Mouse (Mus musculus) hindbrain, embryonic 11.5 days (tissue): ENCODE results near the gene Igf2bp3. TPM values are rescaled to one million over a fixed set of nuclear protein-coding genes. Genes with fewer than 3 reads are reported as not detected.
A peak's percentile ranks its signal among the peaks of the same experiment; 100 is the strongest.

Source experiments
- ATAC-seq: fragments of 200-750 bp; cut with Nextera tagmentation; 2 replicates; pipeline ENCODE4 v1.8.0; 2017; ENCODE audit warnings: mild to moderate bottlenecking, moderate TSS enrichment, moderate library complexity; ENCODE audit not compliant: low FRiP score
- DNase-seq: peaks from one replicate; pipeline ENCODE4 v3.0.0-alpha.2; 2015; ENCODE audit warnings: low spot score
- H3K27ac ChIP-seq: fragments of 300-500 bp; sonication (generic); 2 replicates; pipeline ENCODE4 v1.5.1; 2014; ENCODE audit warnings: mild to moderate bottlenecking, low read depth, low read length
- H3K27me3 ChIP-seq: fragments of 300-500 bp; sonication (generic); 2 replicates; pipeline ENCODE4 v1.6.1; 2014; ENCODE audit warnings: mild to moderate bottlenecking, low read length, moderate library complexity, mixed read lengths; ENCODE audit not compliant: control insufficient read depth, insufficient read depth
- H3K36me3 ChIP-seq: fragments of 300-500 bp; sonication (generic); 2 replicates; pipeline ENCODE4 v1.6.1; 2014; ENCODE audit warnings: mild to moderate bottlenecking, low read length, moderate library complexity, mixed read lengths; ENCODE audit not compliant: control insufficient read depth, insufficient read depth
- H3K4me1 ChIP-seq: fragments of 300-500 bp; sonication (generic); replicated peaks from 2 replicates; pipeline ENCODE4 v1.6.1; 2014; ENCODE audit warnings: low read length, mixed read lengths; ENCODE audit not compliant: control insufficient read depth, insufficient read depth
- H3K4me2 ChIP-seq: fragments of 300-500 bp; sonication (generic); replicated peaks from 2 replicates; pipeline ENCODE4 v1.6.1; 2014; ENCODE audit warnings: mild to moderate bottlenecking, low read depth, low read length
- H3K4me3 ChIP-seq: fragments of 300-500 bp; sonication (generic); 2 replicates; pipeline ENCODE4 v1.5.1; 2014; ENCODE audit warnings: low read depth, low read length
- H3K9ac ChIP-seq: fragments of 300-500 bp; sonication (generic); 2 replicates; pipeline ENCODE4 v1.6.1; 2014; ENCODE audit warnings: low read depth, low read length
- H3K9me3 ChIP-seq: fragments of 300-500 bp; sonication (generic); 2 replicates; pipeline ENCODE4 v1.6.1; 2016; ENCODE audit warnings: low read length; ENCODE audit not compliant: control insufficient read depth
- WGBS: fragments of 180-500 bp; shearing (Covaris S2); extraction: QIAGEN DNeasy Blood & Tissue Kit; methylation state at CpG from one replicate; pipeline ENCODE4 v1.1.7; 2014; 5-methylcytosine and 5-hydroxymethylcytosine counted together
- polyA plus RNA-seq: library from polyadenylated mRNA; unstranded; fragments of >200 nt; fragmentation: Nextera tagmentation; extraction: Ambion mirVana; gene quantifications from 2 replicates; pipeline ENCODE4 v1.2.1, GENCODE M21; 2014

Gene Igf2bp3
- polyA plus RNA-seq, 1 experiment from 2014 or later: 133 TPM

DNA sequence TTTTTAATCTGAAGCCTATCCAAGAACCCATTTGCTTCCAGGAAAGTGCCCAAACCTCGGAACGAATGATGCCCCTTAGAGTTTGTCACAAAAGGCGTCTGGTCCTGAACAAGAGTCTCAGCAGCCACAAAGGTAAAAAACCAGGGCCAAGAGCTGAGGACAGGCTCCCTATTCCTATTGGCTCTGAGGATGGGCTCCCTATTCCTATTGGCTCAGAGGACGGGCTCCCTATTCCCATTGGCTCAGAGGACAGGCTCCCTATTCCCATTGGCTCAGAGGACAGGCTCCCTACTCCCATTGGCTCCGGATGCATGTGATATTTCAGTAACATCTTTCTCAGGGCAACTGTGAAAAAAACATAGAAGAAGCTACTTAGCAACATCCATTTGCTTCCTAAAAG is 5.8 kb downstream of the Igf2bp3 start:
- H3K9me3 ChIP-seq: no peaks in the 10 kb centered on the region
- peak; percentile 39 for DNase-seq
- no peak overlapping the region for H3K4me2 ChIP-seq
- H3K4me3 ChIP-seq: no peak overlapping the region
- no peak overlapping the region for H3K27ac ChIP-seq
- H3K27me3 ChIP-seq: no peaks in the 10 kb centered on the region
- no peak overlapping the region for H3K9ac ChIP-seq
- ATAC-seq: peak; percentile 43; the same call in 1 of the 2 replicates
- H3K4me1 ChIP-seq: peaks cover 10% of the 10 kb centered on the region; the same call in 1 of the 2 replicates
- no peaks in the 10 kb centered on the region for H3K36me3 ChIP-seq
- WGBS: 87% methylated on average over 5 of the region's 5 CpGs

DNA sequence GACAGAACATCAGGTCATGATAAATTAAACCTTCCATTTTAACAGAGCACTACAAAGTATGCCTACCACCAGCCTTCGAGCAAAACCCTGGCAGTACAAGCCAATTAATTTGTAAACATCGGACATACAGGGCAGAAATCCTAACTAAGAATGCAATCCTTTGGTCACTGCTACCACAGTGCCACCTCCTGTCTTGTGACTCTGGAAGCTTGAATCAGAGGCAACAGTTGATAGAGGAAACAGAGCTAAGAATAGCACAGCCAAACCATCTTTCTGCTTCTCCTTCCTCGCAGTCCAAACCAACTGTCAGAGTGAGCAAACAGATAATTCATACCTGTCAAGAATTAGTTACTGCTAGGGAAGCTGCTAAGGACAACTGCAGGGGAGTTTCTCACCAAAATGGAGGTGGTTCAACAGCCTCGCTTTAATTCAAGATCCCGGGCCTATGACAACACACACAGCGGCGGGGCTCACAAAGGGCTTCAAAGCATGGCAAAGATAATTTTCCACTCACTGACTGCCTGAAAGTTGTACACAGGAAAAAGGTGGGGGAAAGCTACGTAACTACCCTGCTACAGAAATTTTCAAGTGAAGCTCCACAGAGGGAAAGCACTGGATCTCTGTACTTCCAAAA is 6.3 kb downstream of the Igf2bp3 start:
- Histone ChIP-seq H3K4me1 (peaks cover 10% of the 10 kb centered on the region; the same call in 1 of the 2 replicates), H3K9me3 (no peaks in the 10 kb centered on the region), H3K9ac (no peak overlapping the region), H3K4me2 (no peak overlapping the region), H3K4me3 (no peak overlapping the region), H3K27ac (no peak overlapping the region), H3K36me3 (no peaks in the 10 kb centered on the region), H3K27me3 (no peaks in the 10 kb centered on the region)
- WGBS: 88% methylated on average over 8 of the region's 8 CpGs
- ATAC-seq (no peak), DNase-seq (no peak)

DNA sequence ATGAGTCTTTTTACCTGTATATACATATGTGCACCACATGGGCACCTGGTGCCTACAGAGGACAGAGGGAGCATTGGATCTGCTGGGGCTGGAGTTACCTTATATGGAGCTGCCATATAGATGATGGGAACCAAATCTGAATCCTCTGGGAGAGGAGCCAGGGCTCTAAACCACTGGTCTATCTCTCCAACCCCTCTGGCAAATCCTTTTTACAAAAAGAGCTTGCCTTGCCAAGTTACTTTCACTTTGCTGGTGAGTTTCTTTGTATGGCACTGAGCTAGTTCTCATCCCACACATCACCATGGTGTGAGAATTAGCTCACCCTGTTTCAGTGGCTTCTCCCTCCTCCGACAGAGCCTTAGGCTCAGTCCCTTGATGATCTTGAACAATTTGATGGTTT is 8.3 kb downstream of the Igf2bp3 start:
- H3K4me3 ChIP-seq: no peak overlapping the region
- no peak overlapping the region for H3K27ac ChIP-seq
- no peaks in the 10 kb centered on the region for H3K27me3 ChIP-seq
- WGBS: 93% methylated on average over 1 of the region's 1 CpGs
- H3K36me3 ChIP-seq: no peaks in the 10 kb centered on the region
- no peak overlapping the region for H3K9ac ChIP-seq
- H3K4me1 ChIP-seq: peaks cover 7% of the 10 kb centered on the region; the same call in 1 of the 2 replicates
- DNase-seq: no peak
- no peaks in the 10 kb centered on the region for H3K9me3 ChIP-seq
- no peak overlapping the region for H3K4me2 ChIP-seq
- no peak for ATAC-seq

DNA sequence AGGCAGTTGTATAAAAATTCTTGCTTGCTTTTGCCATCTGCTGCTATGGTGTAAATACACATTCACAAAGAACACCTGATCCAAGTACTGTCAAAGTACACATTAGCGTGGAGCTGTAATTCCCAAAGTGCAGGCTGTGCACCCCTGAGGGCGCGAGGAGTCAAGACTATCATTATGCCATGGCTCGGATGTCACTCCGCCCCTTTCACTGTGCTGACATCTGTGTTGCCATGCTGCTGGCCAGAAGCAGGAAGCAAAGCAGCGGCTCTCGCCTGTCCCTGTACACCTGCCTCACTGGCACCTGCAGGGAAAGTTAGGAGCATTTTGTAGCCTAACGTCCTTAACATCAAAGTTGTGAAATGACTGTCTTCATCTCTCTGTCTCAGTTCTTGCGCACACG is 19.6 kb downstream of the Igf2bp3 start:
- Histone ChIP-seq H3K36me3 (0 out of 2 replicates have a peak, but pooled peaks cover 2% of the 10 kb centered on the region), H3K4me1 (0 out of 2 replicates have a peak, but pooled peaks cover 2% of the 10 kb centered on the region), H3K4me3 (no peak overlapping the region), H3K27me3 (no peaks in the 10 kb centered on the region), H3K4me2 (no peak overlapping the region), H3K27ac (no peak overlapping the region), H3K9ac (no peak overlapping the region), H3K9me3 (no peaks in the 10 kb centered on the region)
- ATAC-seq (no peak), DNase-seq (no peak)
- WGBS: 83% methylated on average over 10 of the region's 10 CpGs

DNA sequence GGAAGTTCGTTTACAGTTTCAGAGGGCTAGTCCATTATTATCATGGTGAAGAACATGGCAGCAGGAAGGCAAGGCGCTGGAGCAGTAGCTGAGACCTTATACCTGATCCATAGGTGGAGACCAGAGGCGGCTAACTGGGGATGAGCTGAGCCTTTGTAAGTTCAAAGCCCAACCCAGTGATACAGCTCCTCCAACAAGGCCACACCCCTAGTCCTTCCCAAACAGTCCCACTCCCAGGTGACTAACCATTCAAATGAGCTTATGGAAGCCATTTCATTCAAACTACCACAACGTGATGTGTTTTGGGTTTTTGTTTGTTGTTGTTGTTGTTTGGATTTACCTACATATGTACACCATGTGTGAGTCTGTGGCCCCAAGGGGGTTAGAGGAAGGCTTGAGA is 20.2 kb downstream of the Igf2bp3 start:
- Histone ChIP-seq H3K4me3 (no peak overlapping the region), H3K4me1 (0 out of 2 replicates have a peak, but pooled peaks cover 2% of the 10 kb centered on the region), H3K9ac (no peak overlapping the region), H3K27ac (no peak overlapping the region), H3K4me2 (no peak overlapping the region), H3K36me3 (0 out of 2 replicates have a peak, but pooled peaks cover 2% of the 10 kb centered on the region), H3K9me3 (no peaks in the 10 kb centered on the region), H3K27me3 (no peaks in the 10 kb centered on the region)
- no peak for ATAC-seq
- WGBS: 97% methylated on average over 4 of the region's 4 CpGs
- no peak for DNase-seq

DNA sequence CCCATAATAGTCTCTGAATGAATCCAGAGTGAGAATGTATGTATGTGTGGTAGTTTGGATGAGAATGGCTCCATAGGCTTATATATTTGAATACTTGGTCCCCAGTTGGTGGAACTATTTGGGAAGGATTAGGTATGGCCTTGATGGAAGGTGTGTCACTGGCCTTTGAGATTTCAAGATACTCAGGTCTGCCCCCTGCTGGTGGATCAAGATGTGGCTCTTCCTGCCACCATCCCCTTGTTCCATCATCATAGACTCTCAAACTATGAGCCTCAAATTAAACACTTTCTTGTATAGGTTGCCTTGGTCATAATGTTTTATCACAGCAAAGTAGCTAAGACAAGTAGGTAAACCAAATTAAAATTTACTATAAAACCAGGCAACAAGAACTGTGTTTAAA is 25.4 kb downstream of the Igf2bp3 start:
- Histone ChIP-seq H3K4me1 (no peaks in the 10 kb centered on the region), H3K9me3 (no peaks in the 10 kb centered on the region), H3K9ac (no peak overlapping the region), H3K4me2 (no peak overlapping the region), H3K27ac (no peak overlapping the region), H3K36me3 (0 out of 2 replicates have a peak, but pooled peaks cover 2% of the 10 kb centered on the region), H3K27me3 (no peaks in the 10 kb centered on the region), H3K4me3 (no peak overlapping the region)
- no peak for ATAC-seq
- no peak for DNase-seq

DNA sequence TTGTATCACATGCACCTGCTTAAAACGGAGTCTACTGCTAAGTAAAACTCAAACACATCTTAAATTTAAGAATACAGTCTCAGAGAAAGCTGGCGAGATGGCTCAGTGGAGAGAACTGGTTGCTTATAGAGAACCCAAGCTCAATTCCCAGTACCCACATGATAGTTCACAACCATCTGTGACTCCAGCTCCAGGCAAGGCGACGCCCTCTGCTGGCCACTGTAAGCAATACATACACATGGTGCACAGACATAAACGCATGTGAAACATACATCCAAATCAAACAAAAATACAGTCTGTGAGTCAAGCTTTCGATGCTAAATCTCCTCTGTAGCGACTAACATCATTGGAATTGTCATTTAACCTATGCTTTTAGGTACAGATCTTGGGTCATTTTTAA is 27.5 kb downstream of the Igf2bp3 start:
- Histone ChIP-seq H3K9ac (no peak overlapping the region), H3K27me3 (no peaks in the 10 kb centered on the region), H3K4me3 (no peak overlapping the region), H3K27ac (no peak overlapping the region), H3K36me3 (0 out of 2 replicates have a peak, but pooled peaks cover 2% of the 10 kb centered on the region), H3K4me1 (no peaks in the 10 kb centered on the region), H3K9me3 (no peaks in the 10 kb centered on the region), H3K4me2 (no peak overlapping the region)
- ATAC-seq (no peak), DNase-seq (no peak)
- 85% methylated on average over 7 of the region's 7 CpGs for WGBS

DNA sequence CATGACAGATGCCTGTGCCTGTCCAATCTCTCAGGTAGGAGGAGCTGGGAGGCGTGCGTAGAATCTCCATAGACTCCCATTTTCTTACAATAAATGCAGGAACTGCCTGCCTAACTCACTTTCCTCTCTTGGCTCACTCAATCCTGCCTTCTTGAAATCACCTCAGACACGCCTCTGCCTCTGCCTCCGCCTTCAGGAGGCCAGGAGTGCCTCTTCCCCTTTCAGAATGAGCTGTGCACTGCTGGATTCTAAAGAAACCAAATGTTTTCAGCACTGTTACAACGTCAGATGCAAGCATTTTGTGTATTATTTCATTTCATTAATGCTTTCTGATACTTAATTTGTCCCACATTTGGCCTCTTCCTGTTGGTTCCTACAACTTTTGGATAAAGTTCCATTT is 38.7 kb downstream of the Igf2bp3 start:
- WGBS: 87% methylated on average over 5 of the region's 5 CpGs
- no peak for DNase-seq

DNA sequence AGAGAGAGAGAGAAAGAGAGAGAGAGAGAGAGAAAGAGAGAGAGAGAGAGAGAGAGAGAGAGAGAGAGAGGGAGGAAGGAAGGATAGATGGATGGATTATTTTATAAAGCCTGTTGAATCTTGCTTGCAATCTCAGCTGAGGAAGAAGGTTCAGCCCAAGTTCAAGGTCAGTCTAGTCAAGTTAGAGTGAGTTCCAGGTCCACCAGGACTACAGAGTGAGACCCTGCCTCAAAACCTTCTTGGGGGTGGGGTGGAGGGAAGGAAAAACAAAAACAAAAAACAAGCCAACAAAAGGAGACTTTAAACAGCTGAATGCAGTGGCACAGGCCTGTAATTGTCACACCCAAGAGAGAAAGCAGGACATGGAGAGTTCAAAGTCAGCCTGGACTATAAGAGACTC is 40.1 kb downstream of the Igf2bp3 start:
- Histone ChIP-seq H3K4me1 (no peaks in the 10 kb centered on the region), H3K36me3 (no peaks in the 10 kb centered on the region), H3K27me3 (no peaks in the 10 kb centered on the region), H3K9me3 (no peaks in the 10 kb centered on the region), H3K9ac (no peak overlapping the region), H3K27ac (no peak overlapping the region), H3K4me3 (no peak overlapping the region), H3K4me2 (no peak overlapping the region)
- ATAC-seq: no peak
- no peak for DNase-seq

More for the DNA sequence above, 38.7 kb downstream of the Igf2bp3 start:
- Histone ChIP-seq H3K9ac (no peak overlapping the region), H3K4me1 (no peaks in the 10 kb centered on the region), H3K27me3 (no peaks in the 10 kb centered on the region), H3K36me3 (no peaks in the 10 kb centered on the region), H3K4me3 (no peak overlapping the region), H3K4me2 (no peak overlapping the region), H3K9me3 (no peaks in the 10 kb centered on the region), H3K27ac (no peak overlapping the region)
- ATAC-seq: no peak
